Mouse (Mus musculus) inflammation-experienced regulatory T-cells, adult 6 months (primary cell): ENCODE data around the gene Ugt1a9. TPM values are rescaled to one million over a fixed set of nuclear protein-coding genes. Genes with fewer than 3 reads are reported as not detected.

Experiments
- ATAC-seq: one replicate; pipeline ENCODE4 v1.8.0; 2017
- polyA plus RNA-seq, 3 experiments: library from polyadenylated mRNA; unstranded; fragments of 100-300 nt; shearing (Covaris generic); gene quantifications; one replicate each; pipeline ENCODE4 v1.2.1; 2017

The Ugt1a9 gene
- polyA plus RNA-seq, 3 experiments from 2014 or later: not detected

DNA sequence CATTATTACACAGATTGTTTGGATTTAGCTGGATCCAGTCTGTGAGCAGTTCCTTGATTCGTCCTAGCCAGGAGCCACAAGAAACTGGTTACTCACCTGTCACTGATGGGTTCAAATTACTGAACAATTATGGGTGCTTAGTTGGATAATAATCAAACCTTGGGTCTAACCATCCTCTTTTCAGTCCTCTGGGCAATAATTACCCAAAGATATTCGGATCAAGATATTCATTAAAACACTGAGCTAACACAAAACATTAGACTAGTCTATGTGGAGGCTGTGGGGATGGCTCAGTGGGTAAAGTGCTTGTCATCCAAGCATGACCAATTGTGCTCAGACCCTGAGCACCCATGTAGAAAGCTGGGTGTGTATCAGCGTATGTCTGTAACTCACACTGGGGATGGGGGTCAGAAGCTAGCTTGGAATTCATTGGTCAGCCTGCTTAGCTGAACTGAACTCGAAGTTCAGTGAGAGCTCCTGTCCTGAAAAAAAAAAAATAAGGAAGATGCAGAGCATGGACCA, 165.4 kb downstream of the Ugt1a9 start:
- no peak for ATAC-seq

- ATAC-seq: no peak
Observed at GRCm38 (mm10) chr1:88237311-88237710, 166.7 kb downstream of the Ugt1a9 start.

DNA sequence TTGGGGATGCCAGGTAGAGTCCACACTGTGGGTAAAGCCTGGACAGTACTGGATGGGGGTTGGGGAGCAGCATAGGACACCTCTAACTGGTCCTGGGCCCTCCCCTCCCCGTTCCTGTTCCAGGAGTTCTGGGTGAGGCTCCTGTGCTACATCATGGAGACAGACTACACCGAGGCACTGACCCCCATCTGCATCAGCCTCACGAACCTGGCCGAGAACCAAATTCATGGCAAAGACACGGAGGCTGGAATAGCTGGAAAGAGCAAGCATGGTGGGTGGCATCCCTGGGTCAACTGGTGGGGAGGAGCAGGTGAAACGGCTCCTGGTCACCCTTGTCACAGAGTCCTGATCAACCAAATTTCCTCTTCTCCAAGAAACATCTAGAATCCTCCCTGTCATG, 168.2 kb downstream of the Ugt1a9 start:
- no peak for ATAC-seq

DNA sequence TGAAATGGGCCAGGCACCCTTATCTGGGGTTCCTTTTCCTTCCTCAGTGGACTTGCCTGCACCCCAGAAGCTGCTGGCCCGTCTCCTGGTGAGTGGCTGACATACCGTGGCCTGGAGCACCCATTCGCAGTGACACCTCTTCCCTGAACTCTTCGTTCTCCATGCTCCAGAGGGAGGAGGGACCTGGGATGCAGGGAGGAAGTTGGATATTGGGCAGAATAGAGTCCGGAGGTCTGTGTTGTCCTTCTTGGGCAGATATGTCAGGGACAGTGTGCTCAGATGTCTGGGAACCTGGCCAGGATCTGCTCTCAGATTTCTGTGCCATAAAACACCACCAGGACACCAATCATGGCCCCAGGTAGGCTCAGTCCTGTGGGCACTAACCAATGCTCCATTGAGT, 169.5 kb downstream of the Ugt1a9 start:
- ATAC-seq: no peak

GRCm38 (mm10) chr1:88240579-88240978, 170.0 kb downstream of the Ugt1a9 start:
- no peak for ATAC-seq

GRCm38 (mm10) chr1:88243861-88244260, 173.3 kb downstream of the Ugt1a9 start:
- ATAC-seq: no peak

DNA sequence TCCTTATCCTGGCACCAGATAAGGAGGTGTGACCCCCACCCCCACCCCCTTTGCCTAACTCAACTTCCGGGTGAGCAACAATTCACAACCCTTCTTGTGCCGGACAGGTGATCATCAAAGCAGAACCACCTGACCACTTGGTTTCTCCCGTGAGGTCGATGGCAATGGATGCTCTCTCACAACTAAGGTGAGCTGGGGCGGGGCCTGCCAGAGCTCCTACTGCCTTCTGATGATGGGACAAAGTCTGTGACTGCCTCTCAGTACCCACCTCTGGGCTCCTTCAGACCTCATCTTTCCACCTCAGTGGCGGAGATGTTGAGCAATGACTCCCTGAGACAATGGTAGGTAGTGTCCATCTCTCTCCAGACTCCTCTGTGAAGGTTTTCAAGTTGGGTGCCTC, 175.3 kb downstream of the Ugt1a9 start:
- ATAC-seq: no peak

GRCm38 (mm10) chr1:88246386-88246785, 175.8 kb downstream of the Ugt1a9 start:
- ATAC-seq: no peak

- no peak for ATAC-seq
Observed at GRCm38 (mm10) chr1:88247660-88248059, 177.1 kb downstream of the Ugt1a9 start.

DNA sequence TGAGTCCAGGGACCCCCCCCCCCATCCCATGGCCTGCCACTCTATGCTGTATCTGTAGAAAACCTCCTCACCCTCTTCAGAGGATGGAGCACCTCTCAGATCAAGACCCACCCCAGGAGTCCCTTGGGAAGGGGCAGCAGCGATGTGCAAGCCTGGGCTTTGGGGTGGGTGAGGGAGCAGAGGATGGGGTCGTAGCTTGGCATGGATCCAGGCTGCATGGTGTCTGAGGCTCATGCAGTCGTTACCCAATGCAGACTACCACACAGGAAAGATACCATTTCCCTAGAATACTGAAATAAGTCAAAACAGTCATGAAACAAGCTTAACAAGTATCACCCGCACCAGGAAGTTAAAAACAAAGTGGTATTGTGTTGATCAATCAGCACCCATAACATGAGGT, 178.1 kb downstream of the Ugt1a9 start:
- ATAC-seq: no peak

GRCm38 (mm10) chr1:88249596-88249995, 179.0 kb downstream of the Ugt1a9 start:
- ATAC-seq: no peak

GRCm38 (mm10) chr1:88250023-88250422, 179.4 kb downstream of the Ugt1a9 start:
- no peak for ATAC-seq

GRCm38 (mm10) chr1:88253106-88253505, 182.5 kb downstream of the Ugt1a9 start:
- ATAC-seq: no peak

GRCm38 (mm10) chr1:88253540-88253939, 182.9 kb downstream of the Ugt1a9 start:
- no peak for ATAC-seq

- no peak for ATAC-seq
Observed at GRCm38 (mm10) chr1:88254793-88255465, 184.3 kb downstream of the Ugt1a9 start.

DNA sequence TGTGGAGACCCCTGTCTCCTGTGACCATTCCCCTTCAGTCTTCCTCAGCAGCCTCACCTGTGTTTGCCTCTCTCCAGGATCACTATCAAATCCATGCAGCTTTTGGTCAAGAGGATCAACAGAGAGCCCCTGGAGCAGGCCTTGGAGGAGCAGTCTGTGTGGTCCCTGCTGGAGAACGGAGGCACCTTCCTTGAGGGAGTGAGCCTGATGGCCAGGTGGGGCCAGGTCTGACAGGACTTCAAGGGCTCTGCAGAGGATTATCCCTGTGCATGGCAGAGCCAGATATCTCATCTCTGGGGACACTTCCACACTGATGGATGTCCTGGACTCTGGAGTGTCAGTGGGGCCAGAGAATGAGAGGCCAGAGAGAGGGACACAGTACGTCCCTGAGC, 184.9 kb downstream of the Ugt1a9 start:
- no peak for ATAC-seq

DNA sequence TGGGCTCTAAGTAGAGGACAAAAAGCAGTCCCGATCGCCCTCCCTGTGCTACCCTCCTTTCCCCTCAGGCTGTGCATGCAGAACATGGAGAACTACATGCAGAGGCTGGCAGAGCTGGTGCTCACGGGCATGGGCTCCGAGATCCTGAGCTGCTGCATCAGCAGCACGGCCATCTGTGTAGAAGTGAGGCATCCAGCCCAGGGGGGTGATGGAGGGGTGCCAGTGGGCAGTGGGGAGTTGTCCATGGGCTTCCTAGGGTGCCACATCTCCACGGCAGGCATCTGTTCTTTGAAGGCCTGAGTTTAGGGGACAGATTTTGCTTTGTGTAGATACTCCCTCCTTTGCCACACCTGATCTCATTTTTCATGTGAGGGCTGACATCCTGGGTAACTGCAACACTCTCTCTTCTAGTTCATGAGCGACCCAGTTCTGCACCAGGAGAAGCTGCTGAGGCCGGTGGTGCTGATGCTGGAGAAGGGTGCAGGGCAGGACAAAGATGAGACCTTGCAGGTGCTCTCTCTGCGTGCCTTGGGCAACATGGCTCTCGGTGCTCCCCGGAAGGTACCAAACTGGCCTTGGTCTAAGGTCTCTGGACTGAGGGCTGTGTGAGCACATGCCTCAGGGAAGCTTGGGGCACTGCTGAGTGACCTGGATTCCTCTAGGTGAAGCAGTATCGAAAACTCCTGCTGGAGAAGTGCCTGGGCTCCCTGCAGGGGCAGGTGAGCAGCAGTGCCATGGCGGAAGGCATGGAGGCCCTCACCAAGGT, 185.6 kb downstream of the Ugt1a9 start:
- ATAC-seq: no peak

DNA sequence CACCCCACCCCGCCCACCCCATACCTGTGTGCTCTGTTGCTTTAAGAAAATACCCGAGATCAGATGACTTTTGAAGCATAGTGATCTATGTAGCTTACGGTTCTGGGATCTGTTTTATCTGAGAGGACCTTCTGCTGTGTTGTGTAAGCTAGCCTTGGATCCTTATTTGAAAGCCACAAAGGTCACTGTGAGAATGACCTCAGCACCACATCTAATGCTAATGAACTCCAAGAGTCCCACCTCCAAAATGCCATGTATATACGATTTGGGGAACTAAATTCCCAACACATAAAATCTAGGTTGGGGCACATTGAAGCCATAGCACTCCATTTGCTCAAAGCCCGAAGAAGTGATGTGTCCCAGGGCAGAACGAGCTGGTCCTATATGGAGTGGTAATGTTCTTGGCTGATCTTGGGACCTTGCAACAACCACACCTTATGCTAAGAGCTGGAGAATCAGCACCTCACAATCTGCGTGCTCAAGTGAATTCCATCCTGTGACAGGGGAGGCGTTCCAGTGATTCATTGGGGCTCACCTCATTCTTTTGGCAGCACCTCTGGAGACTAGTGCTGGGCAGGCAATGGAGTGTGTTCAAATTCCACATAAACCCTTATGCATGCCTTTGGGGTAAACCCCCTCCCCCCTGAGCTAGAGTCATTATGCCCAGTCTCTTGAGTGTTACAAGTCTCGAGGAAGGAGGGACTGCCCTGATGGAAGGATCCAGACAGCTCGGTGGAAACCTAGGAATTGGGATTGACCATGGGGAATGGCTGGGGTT, 186.5 kb downstream of the Ugt1a9 start:
- ATAC-seq: no peak

DNA sequence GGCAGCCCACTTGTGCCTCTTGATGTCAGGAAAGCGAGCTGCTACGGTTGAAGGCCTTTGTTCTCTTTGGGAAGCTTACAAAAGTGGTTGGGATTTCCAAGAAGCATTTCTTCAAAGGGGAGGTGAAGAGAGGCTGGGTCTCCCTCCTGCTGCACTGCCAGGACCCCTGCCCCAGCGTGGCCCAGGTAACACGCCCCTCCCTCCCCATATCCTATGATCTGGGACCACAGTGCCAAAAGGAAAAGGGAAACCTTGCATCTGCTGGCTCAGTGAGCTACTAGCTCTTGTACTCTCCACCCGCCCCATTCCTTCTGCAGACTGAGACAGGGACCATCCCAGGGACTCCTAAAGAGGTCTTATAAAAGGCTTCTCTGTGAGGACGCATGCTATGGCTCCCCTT, 187.1 kb downstream of the Ugt1a9 start:
- no peak for ATAC-seq

DNA sequence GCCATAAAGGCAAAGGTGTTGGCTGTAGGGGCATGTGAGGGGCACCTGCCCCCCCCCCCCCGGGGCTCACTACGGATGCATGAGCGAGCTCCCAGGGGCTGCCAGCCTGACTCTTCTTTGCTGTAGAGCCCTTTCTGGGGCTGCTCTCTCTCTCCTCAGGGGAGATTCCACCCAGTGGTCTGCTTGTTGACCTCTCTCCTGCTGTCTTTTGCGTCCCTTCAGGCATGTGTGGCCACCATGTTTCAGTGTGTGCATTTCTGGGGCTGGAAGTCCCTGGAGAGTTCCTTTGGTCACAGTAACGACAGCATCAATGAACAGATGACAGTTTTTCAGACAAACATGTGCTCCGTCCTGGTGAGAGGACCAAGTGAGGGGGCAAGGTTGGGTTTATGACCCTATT, 187.8 kb downstream of the Ugt1a9 start:
- ATAC-seq: no peak

DNA sequence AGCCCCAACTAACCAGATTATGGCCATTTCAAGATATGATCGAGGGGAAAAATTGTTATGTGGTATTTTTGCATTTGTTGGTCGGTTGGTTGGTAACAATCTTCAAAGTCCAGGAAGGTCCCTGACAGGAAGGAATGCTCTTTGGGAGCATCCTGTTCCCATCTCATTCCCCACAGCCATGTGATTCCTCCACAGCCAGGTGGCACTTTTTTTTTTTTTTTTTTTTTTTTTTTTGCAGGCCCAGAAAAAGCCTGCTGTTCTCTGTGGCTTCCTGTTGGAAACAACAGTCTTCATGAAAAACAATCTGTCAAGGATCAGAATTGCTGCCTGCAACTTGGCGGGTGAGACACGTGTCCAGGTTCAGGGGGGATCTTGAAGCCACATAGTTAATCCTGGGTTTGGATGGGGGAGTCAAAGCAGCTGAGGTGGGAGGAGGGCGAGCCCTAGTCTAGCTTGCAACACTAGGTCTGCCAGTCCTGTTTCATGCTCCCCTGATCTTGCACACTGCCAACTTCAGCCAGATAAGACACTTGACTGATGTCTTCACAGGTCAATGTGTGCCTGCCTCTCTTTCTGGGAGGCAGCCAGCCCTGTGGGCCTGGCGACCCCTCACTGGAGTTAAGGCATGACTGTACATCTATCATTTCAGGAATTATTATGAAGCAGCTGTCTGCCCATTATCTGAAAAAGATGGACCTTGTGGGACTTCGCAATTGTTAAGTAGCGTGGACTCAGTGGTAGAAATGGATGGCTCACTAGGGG, 188.5 kb downstream of the Ugt1a9 start:
- ATAC-seq: no peak

DNA sequence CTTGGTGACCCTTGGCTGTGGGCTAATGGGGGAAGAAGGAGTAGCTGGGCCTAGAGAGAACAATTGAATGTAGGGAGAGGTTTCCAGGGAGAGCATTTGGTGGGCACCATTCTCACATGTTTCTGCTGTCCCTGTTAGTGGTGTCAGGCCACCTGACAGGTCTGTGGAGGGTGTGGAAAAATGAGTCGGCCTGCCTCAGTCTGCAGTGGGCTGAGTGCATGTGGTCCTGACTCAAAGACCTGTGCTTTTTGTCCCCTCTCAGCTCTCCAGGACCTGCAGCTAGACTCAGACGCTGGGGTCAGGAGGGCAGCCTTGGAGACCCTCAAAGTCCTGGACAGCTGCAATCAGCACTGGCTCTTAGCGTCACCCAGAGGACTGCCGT, 189.0 kb downstream of the Ugt1a9 start:
- ATAC-seq: no peak

DNA sequence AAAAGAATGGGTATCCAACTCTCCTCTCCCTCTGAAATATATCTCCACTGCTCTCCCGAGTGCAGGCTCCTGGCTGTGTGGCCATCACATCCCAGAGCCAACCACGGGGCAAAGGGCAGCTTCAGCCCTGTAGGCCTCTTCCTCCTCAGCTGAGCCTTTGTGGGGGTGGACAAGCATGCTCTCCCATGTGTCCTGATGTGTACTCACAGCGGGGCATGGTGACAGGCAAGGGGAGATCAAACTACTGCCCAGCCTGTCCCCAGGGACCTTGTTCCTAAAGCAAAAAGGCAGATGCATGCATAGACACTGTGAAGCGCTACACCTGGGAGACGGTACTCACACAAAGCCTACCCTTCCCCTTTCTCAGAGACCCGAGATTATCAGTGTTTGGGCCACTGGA, 189.5 kb downstream of the Ugt1a9 start:
- ATAC-seq: no peak
